Mouse (Mus musculus): ENCODE results near the gene Olfr250.
"Not testable (repeated sequence)": the region's sequence is repeated elsewhere in the genome, so short reads cannot be mapped to it uniquely, and the experiment has no call there.

The Olfr250 gene

GRCm38 (mm10) chr9:38366596-38366995 lies at the start of gene Olfr250:
Gene Olfr250, plus strand, starts transcription at chr9:38366896.
- no peak for DNase-seq (ENCODE audit: low spot score in 2 of 2)

GRCm38 (mm10) chr9:38328760-38329159 lies 37.9 kb upstream of the Olfr250 start, which contains the start of gene Olfr25:
Gene Olfr25, plus strand, starts transcription at chr9:38329060.
- DNase-seq (ENCODE audit: low spot score in 2 of 2) = peak in 1 of 2 experiments; percentile 1

DNA sequence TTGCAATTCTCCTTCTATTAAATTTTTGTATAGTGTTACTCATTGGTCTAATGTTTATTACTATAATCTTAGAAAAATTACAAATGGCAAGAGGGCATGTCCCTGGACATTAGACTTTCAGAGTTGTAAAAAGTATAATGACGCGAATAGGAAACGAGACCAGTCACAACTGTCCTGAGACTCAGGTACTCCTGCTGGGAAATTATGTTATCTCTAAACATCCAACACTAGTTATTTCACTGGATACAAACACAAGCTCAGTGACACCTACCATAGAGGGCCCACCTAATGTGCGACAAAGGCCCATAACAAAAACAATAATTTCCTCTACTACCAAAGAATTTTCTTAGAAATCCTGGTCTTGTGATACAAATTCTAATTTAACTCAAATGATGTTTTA lies 18.6 kb upstream of the Olfr250 start, which contains the start of gene Olfr898:
Gene Olfr898 (plus strand): TSS at position 301 of the 400 bp plus-strand sequence.
- DNase-seq (ENCODE audit: low spot score in 2 of 2) = no peak

DNA sequence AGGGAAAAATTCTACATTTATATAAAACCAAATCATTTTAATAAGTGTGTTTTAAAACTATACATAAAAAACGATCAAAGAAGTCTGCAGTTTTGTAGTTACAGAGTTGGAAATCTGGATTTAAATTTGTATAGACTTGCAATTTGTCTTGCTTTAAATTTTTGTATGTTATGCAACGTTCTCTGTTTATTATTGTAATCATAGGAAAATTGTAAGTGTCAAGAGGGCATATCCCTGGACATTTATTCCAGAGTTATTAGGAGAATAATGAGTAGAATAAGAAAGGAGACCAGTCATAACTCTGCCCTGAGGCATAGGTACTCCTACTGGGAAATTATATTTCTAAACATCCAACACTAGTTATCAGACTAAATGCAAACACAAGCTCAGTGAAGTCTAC lies 10.1 kb downstream of the Olfr250 start, which contains the start of gene Olfr251:
Gene Olfr251 (plus strand): TSS at position 301 of the 400 bp plus-strand sequence.
- no peak for DNase-seq (ENCODE audit: low spot score in 2 of 2)

DNA sequence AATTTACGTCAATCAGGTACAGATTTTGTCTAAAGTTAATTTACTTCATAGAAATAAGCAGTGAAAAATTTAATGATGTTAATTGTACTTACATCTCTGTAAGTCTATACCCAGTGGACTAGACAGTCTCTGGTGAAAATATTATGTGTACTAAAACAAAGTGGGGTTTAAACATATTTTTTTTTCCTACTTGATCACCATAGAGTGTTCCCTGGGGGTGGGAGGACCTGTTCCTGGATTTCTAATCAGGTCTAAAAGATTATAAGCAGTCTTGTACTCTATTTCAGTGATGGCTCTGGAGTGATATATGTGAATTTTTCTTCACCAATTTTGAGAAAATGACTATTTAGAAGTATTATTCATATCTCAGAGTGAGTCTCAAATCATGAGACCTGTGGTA lies 34.7 kb downstream of the Olfr250 start, which contains the start of gene Olfr147:
Gene Olfr147 (plus strand): TSS at position 301 of the 400 bp plus-strand sequence.
- DNase-seq (ENCODE audit: low spot score in 2 of 2) = no peak

DNA sequence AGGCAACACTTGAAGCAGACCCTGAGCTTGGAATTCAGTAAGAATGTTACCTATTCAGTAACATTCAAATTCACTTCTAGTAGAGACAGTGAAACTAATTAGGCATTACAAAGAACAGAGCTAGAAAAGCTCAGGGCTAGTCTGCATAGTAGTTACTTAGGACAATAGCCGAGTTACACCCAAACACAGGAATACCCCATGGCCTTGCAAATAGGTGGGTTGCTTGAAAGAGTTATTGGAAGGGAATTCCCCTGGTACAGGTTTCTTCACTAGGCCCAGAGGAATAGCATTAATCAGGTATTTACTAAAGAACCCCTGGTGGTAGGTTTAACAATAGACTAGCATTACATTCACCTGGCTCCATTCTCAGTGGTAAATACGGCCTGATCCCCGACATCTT lies 40.8 kb downstream of the Olfr250 start:
- DNase-seq (ENCODE audit: low spot score in 2 of 2) = not testable (repeated sequence)

DNA sequence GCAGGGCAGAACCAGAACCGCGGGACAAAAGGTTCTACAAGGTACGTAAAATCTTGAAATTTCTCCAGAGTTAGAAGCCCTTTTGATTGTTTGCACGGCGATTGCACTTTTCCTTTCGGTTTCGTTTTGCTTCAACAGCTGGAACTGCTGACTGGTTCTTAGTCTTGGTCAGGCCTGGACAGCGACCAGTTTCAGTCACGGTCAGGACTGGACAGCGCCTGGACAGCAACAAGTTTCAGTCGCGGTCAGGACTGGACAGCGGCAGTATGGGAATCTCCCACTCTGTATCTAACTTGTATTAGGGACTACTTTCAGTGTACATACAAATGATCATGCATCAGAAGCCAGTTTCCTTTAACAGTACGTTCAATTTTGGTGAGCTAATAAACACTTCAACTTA lies 46.8 kb downstream of the Olfr250 start:
- DNase-seq (ENCODE audit: low spot score in 2 of 2) = not testable (repeated sequence)
